Mouse (Mus musculus) CD4-positive, CD25-positive, alpha-beta regulatory T cell, adult 2 months (primary cell): ENCODE data around the gene Adamts18.

Experiments used
- DNase-seq: peaks from one replicate; pipeline ENCODE4 v3.0.0-alpha.2; 2012; ENCODE audit warnings: low read depth, low spot score

Gene Adamts18

DNA sequence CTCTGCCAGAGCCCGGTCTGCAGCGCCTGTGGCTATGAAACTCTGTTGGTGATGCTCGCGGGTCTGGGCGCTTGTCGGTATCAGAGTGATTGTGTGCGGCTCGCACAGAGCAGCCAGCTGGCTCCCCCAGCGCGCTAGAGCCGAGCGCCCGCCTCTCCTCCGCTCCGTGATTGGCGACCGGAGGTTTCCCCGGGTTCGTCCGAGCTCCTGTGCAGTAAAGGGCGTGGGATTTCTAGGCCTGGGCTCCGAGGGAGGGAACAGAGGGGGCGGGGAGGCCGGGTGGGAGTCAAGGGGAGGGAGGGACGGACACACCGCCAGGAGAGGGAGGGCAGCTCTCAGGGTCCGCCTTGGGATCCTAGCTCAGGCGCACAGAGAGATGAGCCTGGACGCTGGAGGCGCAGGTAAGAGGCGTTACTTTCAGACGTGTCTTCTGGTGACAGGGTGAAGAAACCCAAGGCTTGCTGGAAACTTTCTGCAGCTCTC is at the start of gene Adamts18:
Adamts18 (minus strand) TSS at position 86 of the 483 bp plus-strand sequence.
- DNase-seq, result no peak

- DNase-seq, result no peak
Observed at GRCm38 (mm10) chr8:113896446-113896845, 47.9 kb upstream of the Adamts18 start.

DNA sequence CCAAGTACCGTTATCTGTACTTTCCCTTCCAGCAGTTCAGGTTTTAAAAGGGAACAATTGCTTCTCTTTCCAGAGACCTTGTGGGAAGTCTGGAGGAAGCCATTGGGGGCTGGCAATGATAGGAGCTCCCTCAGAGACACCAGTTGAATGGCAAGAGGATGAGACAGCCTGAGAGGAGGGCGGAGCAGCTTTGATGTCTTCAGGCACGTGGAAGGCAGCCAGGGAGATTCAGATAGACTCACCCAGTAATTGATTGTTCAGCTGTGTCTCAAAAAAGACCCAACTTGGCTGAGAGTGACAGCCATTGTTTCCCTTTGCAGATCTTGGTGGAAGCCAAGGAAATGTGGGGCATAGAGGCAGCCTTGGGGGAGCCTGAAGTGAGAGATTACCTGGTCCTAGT is 42.8 kb upstream of the Adamts18 start:
- DNase-seq, result no peak

- no peak for DNase-seq
Observed at GRCm38 (mm10) chr8:113886509-113886908, 38.0 kb upstream of the Adamts18 start.

GRCm38 (mm10) chr8:113885101-113885500 is 36.6 kb upstream of the Adamts18 start:
- DNase-seq, result no peak

GRCm38 (mm10) chr8:113883994-113884393 is 35.5 kb upstream of the Adamts18 start:
- DNase-seq, result no peak

DNA sequence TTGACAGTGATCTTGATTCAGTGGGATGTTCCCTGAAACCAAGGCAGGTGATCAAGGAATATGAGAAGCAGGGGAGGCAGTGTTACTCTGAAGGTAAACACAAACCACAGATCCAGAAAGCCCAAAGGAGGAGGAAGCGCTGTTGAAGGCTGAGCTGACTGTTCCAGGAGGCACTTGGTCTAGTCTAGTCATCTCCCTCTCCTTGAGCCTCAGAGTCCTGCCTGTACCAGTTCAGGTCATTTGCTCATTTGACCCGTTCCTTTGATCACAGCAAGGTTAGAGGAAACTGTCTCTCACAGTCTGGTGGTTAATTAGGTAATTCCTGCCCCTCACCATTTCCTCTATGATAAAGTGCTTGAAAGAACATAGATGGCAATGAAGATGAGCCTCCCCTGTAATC is 34.0 kb upstream of the Adamts18 start:
- no peak for DNase-seq

- DNase-seq, result no peak
Observed at GRCm38 (mm10) chr8:113878411-113879006, 30.0 kb upstream of the Adamts18 start.

DNA sequence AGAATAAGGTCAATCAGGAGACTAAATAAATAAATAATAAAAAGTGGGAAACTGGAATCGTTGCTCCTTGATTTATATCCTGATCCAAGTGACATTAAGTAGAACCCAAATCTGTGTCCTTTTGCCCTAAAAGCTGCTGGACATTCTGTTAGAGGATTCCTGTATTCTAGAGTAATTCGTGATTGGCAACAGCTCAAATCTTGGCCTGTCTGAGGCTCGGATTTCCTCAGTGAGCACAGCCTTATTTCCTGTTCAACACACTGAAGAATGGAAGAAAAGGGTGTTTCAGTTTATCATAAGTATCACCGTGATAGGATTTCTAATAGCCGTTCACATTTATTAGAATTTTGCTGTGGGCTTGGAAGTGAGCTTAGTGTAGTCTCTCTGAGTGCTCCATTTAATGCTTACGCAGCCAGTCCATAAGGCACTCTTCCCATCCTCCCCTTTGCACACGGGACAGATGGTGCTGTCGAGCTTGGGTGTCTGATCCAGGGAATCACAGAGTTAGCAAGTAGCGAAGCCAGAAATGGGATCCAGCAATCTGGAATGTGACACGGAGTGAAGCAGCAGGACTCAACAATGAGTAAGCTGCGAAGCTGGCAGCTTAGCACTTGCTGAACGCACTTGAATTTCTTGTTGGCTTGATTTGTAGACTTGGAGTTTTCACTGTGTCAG is 25.0 kb upstream of the Adamts18 start:
- DNase-seq, result no peak

DNA sequence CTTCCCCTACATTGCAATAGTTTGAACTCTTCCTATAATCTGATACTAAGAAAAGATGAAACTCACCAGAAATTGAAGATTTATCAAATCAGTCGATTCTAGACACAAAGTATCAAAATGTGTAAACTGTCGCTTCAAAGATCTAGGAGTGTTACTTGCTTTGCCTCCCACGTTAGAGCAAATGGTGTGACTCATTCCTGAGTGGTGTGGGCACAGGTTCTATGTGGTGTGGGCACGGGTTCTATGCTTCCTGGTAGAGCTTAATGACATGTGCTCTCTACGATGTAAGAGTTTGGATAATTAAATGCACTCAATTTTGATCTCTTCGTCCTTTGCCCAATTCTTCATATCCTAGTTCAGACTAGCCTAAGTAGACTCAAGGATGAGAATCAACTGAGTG is 23.9 kb upstream of the Adamts18 start:
- DNase-seq, result no peak

DNA sequence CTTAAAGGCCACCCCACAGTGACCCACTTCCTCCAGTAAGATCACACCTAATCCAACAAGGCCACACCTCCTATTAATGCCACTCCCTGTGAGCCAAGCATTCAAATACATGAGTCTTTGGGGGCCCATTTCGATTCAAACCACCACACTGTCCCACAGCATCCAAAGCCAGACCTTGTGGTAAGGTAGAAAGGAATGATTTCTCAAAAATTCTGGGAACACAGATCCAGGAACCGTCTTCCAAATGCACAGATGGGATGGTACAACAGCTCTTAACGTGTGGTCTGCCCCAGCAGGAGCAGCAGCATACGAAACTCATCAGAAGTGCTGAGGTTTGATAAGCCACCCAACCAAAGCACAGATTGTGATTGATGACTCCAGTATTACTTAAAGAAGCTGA is 18.0 kb upstream of the Adamts18 start:
- DNase-seq, result no peak

- DNase-seq, result no peak
Observed at GRCm38 (mm10) chr8:113865326-113866093, 17.0 kb upstream of the Adamts18 start.

- DNase-seq, result no peak
Observed at GRCm38 (mm10) chr8:113859890-113860683, 11.5 kb upstream of the Adamts18 start.

DNA sequence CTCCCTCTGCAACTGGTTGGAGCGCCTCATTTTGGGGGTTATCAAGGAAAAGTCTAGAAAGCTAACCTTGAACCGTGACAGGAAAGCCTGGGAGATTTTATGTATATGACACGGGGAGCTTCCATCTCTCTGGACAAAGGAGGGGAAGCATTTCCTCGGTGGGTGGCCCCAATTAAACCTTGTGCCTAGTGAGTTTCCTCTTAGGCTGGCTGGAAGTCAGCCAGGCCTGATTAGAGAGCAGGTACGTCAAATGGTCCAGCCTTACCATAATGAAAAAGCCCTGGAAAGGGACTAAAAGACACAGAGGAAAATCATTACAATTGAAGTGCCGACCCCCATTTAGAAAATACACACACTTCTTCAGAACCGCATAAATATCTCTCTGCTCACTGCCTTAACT is 10.3 kb upstream of the Adamts18 start:
- no peak for DNase-seq

DNA sequence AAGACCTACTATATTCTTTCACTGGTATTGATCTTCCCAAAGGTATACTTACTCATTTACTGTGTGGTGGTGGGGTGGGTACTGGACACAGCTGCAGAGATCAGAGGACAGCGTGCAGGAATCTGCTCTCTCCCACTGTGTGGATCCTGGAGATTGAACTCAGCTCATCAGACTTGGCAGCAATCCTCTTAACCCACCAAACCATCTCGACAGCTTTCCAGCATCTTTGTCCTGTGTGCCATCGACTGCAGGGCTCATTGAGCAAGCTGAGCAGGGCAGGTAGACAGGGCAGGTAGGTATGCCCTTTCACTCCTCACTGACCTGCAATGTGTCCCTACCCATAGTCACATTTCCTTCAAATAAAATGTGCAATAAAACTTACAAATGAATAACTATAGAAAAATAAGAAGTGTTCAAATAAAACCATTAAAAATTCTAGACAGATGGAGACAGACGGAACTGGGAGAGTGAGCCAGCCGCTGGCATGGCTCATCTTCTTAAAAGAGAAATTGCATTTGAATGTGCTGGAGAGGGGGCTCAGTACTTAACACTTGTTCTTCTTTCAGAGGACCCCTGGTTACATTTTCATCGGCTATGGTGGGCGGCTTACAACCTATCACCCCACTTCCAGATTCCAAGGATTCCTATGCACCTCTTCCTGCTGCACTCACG is 6.2 kb upstream of the Adamts18 start:
- no peak for DNase-seq

DNA sequence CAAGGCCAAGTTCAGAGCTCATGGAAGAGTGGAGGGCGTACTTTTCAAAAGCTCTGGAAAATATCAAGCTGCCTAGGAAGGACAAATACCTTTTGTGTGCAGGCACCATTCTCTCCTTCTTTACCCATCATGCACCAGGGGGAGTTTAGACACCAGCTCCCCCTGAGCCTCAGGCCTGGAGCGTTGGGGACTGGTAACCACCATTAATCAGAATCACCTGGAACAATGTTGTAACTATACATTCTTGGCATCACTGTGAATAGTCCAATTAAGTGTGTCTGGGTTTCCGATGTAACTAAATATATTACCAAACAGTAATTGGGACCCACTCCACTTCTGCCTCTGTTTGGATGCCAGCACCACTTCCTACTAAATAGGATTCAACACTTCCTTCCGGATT is 5.2 kb upstream of the Adamts18 start:
- no peak for DNase-seq

GRCm38 (mm10) chr8:113851655-113852054 is 3.1 kb upstream of the Adamts18 start:
- peak; percentile 44 for DNase-seq

- DNase-seq, result no peak
Observed at GRCm38 (mm10) chr8:113848081-113848652, 371 bp downstream of the Adamts18 start.

DNA sequence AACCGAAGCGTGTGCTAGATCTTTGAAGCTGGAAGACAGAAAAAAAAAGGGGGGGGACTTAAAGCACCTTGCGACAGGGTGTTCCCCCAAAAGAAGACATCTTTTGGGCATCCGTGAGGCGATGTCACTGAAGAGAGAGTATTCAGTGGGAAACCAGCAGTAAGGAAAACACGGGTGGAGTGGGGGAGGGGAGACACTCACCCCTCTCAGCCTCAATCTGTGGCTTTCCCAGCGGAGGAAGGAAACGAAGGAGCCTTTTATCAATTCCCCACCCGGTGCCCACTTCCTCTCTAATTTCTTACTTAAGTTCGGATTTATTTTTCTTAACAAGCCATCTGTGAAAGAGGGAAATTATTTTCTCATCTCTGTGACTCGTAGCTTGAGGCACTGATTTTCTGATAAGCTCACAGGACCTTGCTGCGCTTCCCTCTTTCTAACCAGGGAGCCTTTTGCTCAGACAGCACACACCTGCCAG is 895 bp downstream of the Adamts18 start:
- no peak for DNase-seq

DNA sequence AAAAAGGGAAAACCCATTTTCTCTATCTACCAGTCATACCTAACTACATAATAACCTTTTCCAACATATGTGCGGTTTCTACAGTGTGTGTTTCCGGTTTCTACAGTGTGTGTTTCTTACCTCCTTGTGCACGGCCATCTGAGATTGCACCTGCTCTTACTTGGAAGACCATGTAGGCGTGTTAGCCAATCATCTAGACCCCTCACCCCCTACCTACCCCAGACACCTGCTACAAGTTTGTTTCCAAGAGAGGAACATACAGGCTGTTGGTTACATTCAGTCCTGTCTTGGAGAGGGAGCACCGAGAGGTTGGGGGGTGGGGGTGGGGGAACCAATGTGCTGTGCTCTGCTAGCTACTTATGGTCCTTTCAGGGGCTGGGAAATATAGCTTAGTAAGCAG is 1.9 kb downstream of the Adamts18 start:
- no peak for DNase-seq

DNA sequence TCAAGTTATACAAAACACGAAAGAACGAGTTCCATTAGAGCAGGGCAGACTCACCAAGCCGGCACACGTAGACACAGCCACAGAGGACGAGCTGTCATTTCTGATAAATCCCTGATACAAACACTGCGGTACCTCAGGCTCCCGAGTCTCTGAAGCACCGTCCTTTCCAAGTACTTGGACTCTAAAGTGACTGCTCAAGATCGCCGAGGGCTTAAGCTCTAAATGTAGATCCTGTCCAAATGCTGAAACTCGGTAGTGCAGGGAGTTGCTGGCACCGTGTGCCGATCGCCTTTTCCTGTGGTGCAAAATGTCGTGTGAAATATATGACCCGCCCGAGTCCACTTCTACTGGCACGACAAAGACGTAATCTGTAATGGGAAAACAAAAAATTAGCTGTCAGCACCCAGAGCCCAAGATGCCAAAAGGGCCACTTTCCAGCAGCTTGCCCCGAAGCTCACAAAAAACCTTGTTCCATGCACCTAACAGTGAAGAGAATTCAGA is 3.7 kb downstream of the Adamts18 start:
- DNase-seq, result no peak
